Mouse (Mus musculus) forebrain, embryonic 14.5 days (tissue): ENCODE data around the gene Slc22a23. TPM values are rescaled to one million over a fixed set of nuclear protein-coding genes. Genes with fewer than 3 reads are reported as not detected.

Experiments
- ATAC-seq: fragments of 200-750 bp; cut with Nextera tagmentation; 2 replicates; pipeline ENCODE4 v1.8.0; 2017; ENCODE audit warnings: mild to moderate bottlenecking, moderate library complexity
- DNase-seq: peaks from one replicate; pipeline ENCODE4 v3.0.0-alpha.2; 2015; ENCODE audit warnings: low spot score
- H3K27ac ChIP-seq: fragments of 300-500 bp; sonication (generic); 2 replicates; pipeline ENCODE4 v1.5.1; 2014; ENCODE audit warnings: low read depth, mild to moderate bottlenecking, control low read depth, low read length, moderate library complexity
- H3K27me3 ChIP-seq: fragments of 300-500 bp; sonication (generic); replicated peaks from 2 replicates; pipeline ENCODE4 v1.6.1; 2014; ENCODE audit warnings: low read length, control low read depth, mixed read lengths; ENCODE audit not compliant: control insufficient read depth, insufficient read depth
- H3K36me3 ChIP-seq: fragments of 300-500 bp; sonication (generic); 2 replicates; pipeline ENCODE4 v1.6.1; 2014; ENCODE audit warnings: low read length, control low read depth; ENCODE audit not compliant: control insufficient read depth, insufficient read depth
- H3K4me1 ChIP-seq: fragments of 300-500 bp; sonication (generic); 2 replicates; pipeline ENCODE4 v1.6.1; 2014; ENCODE audit warnings: antibody characterized with exemption, low read length, control low read depth; ENCODE audit not compliant: control insufficient read depth, insufficient read depth
- H3K4me2 ChIP-seq: fragments of 300-500 bp; sonication (generic); 2 replicates; pipeline ENCODE4 v1.6.1; 2014; ENCODE audit warnings: mild to moderate bottlenecking, control low read depth, low read length
- H3K4me3 ChIP-seq: fragments of 300-500 bp; sonication (generic); 2 replicates; pipeline ENCODE4 v1.5.1; 2014; ENCODE audit warnings: low read depth, low read length, control low read depth
- H3K9ac ChIP-seq: fragments of 300-500 bp; sonication (generic); 2 replicates; pipeline ENCODE4 v1.6.1; 2014; ENCODE audit warnings: mild to moderate bottlenecking, low read length, control low read depth, moderate library complexity
- H3K9me3 ChIP-seq: fragments of 300-500 bp; sonication (generic); replicated peaks from 2 replicates; pipeline ENCODE4 v1.6.1; 2016; ENCODE audit warnings: low read length, control low read depth, mixed read lengths; ENCODE audit not compliant: control insufficient read depth
- WGBS: fragments of 180-500 bp; shearing (Covaris S2); extraction: QIAGEN DNeasy Blood & Tissue Kit; methylation state at CpG from one replicate; pipeline ENCODE4 v1.1.7; 2014; 5-methylcytosine and 5-hydroxymethylcytosine counted together
- polyA plus RNA-seq: library from polyadenylated mRNA; unstranded; fragments of >200 nt; fragmentation: Nextera tagmentation; extraction: Ambion mirVana; gene quantifications from 2 replicates; pipeline ENCODE4 v1.2.1, GENCODE M21; 2014

The Slc22a23 gene
- polyA plus RNA-seq, 1 experiment from 2014 or later, result 14.2 TPM

DNA sequence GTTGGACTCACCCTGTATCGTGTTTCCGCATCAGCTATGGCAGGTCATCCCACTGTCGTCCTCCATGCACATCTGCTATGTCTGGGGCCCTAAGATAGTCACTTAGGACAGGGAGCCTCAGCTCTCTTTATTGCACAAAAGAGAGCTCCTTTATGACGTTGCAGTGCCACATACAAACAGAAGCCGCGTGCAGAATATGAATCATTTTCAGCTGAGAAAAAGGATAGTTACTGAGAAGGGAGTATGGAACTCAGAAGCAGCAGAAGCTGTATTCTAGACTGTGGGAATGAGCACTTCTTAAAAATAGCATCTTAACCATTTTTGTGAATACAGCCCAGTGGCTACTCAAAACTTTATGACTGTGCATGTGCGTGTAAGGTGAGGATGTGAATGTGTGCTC is 87.8 kb downstream of the Slc22a23 start:
- Histone ChIP-seq H3K36me3 (peaks cover 3% of the 10 kb centered on the region; the same call in 1 of the 2 replicates), H3K27ac (no peak overlapping the region), H3K4me3 (no peak overlapping the region), H3K4me2 (no peak overlapping the region), H3K27me3 (no peaks in the 10 kb centered on the region), H3K9me3 (no peaks in the 10 kb centered on the region), H3K9ac (no peak overlapping the region), H3K4me1 (no peaks in the 10 kb centered on the region)
- no peak for ATAC-seq
- DNase-seq, result no peak
- WGBS, result 89% methylated on average over 7 of the region's 7 CpGs

DNA sequence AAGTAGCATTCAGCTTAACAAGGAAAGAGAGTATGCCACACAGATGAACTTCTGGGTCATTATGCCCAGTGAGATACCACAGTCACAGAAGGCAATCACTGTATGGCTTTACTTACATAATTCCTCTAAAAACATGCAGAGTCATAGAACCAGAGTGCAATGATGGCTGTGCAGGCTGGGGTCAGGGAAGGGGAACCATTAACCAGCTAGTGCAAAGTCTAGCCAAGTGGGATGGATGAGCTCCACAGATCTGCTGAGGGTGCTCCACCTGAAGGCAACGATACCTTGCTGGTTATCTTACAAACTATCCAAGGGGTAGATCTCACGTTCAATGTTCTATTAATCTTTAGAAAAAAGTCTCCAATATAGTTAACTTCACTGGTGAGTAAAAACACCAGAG is 88.3 kb downstream of the Slc22a23 start:
- no peak overlapping the region for H3K4me2 ChIP-seq
- H3K27me3 ChIP-seq, result no peaks in the 10 kb centered on the region
- 98% methylated on average over 2 of the region's 2 CpGs for WGBS
- H3K9me3 ChIP-seq, result no peaks in the 10 kb centered on the region
- no peak for DNase-seq
- peaks cover 3% of the 10 kb centered on the region; the same call in 1 of the 2 replicates for H3K36me3 ChIP-seq
- no peak for ATAC-seq
- no peaks in the 10 kb centered on the region for H3K4me1 ChIP-seq
- no peak overlapping the region for H3K9ac ChIP-seq
- no peak overlapping the region for H3K4me3 ChIP-seq
- no peak overlapping the region for H3K27ac ChIP-seq

DNA sequence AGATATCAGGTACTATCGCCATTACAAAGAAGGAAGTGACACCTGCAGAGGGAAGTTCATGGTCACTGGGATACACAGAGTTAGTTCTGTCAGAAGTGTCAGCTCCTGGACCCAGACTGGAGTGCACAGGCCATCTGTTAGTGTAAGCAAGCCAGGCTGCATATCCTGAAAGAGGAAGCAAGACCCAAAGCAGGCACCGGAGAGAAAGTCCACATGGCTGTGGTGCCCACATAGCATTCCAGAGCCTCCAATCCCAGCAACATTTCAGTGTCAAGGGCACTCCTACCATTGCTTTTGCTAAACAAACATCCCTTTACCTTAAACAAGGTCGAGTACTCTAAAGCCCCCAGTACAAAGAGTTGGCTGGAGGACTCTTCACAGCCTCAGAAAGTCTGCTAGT is 89.7 kb downstream of the Slc22a23 start:
- Histone ChIP-seq H3K4me1 (no peaks in the 10 kb centered on the region), H3K9me3 (no peaks in the 10 kb centered on the region), H3K27ac (no peak overlapping the region), H3K9ac (no peak overlapping the region), H3K4me3 (no peak overlapping the region), H3K27me3 (no peaks in the 10 kb centered on the region), H3K4me2 (no peak overlapping the region), H3K36me3 (peaks cover 3% of the 10 kb centered on the region; the same call in 1 of the 2 replicates)
- DNase-seq (no peak), ATAC-seq (no peak)
- WGBS, result 81% methylated on average over 3 of the region's 3 CpGs

DNA sequence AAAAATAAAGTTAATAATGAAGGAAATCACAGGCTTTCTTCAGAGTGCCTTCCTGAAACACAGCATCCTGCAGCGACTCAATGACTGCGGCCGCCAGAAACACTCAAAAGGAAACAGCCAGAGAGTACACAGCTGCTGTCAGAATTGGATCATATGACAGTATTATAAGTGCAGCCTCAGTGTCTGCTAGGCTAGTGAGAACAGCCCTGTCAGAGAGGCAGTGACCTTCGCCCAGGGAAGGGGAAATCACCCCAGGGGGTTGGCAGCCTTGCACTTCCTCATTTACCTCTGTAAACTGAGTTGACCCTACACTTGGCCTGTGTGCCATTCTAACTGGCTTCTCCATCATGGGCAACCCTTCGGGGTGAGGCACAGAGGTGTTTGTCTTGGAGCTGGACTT is 90.3 kb downstream of the Slc22a23 start:
- no peak overlapping the region for H3K4me2 ChIP-seq
- peaks cover 3% of the 10 kb centered on the region; the same call in 1 of the 2 replicates for H3K36me3 ChIP-seq
- H3K9me3 ChIP-seq, result no peaks in the 10 kb centered on the region
- no peak overlapping the region for H3K4me3 ChIP-seq
- WGBS, result 76% methylated on average over 5 of the region's 5 CpGs
- H3K27ac ChIP-seq, result no peak overlapping the region
- H3K9ac ChIP-seq, result no peak overlapping the region
- DNase-seq (no peak), ATAC-seq (no peak)
- no peaks in the 10 kb centered on the region; the same call in 1 of the 2 replicates for H3K4me1 ChIP-seq
- no peaks in the 10 kb centered on the region for H3K27me3 ChIP-seq

DNA sequence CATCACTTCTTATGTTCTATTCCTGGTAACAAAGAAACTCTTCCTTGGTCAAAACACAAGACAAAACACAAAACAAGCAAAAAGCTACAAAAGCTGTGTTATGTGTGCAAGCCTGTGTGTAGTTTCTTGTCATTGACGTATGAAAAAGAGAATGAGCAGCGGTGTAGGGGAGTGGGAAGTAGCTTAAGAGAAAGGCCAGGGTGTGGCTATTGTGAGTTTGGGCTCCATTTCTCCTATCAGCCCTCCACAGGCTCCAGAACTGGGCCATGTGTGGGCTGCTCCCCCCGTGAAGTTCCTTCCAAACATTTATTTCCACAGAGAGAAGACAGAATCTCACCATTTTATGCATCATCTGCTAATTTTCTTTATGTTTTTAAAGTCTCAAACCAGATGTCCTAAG is 91.2 kb downstream of the Slc22a23 start:
- Histone ChIP-seq H3K4me2 (no peak overlapping the region), H3K36me3 (peaks cover 3% of the 10 kb centered on the region; the same call in 1 of the 2 replicates), H3K9me3 (no peaks in the 10 kb centered on the region), H3K27me3 (no peaks in the 10 kb centered on the region), H3K9ac (no peak overlapping the region), H3K4me3 (no peak overlapping the region), H3K27ac (no peak overlapping the region), H3K4me1 (peaks cover 8% of the 10 kb centered on the region)
- WGBS, result 85% methylated on average over 3 of the region's 3 CpGs
- no peak for DNase-seq
- no peak for ATAC-seq

DNA sequence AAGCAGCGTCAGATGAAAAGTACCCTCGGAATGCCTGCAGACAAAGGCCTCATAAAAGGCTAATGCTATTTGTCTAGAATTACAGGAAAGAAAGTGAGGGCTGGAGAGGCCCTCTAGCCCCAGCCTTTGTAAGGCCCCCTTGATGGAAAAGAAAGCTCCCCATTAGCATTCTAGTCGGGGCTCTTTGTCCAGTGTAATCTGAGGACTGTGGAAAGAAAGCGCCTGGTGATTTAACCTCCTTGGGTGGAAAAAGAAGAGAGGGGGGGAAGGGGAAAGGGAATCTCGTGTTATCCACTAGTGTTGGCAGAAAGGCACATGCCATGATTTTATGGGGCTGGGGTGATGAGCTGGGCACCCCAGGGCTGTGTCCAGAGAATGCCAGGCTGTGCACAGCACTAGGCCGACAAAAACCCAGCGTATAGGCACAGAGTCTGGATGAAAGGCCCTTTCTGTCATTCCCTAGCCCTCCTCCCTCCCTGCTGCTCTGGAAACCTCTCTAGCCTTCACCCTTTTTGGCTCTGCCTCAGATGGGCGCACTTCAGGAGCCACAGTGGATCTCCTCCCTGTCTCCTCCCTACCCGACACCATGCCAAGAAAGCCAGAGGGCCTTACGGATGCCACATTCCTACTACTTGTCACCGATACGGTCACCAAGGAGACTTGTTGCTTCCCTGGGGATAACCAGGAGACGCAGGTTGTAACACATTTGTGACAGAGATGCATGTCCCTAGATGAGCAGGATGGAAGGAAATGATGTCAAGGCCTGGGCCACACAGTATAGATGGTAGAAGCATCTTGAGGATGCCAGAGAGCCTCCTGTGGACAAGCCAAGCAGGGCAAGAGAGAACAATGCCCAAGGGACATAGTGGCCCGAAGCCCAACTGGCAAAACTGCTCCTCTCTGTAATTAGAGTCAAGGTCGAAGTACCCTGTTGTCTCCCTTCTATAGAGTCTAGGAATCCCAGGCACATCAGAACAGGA is 95.8 kb downstream of the Slc22a23 start:
- peak; percentile 93 for DNase-seq
- Histone ChIP-seq H3K27me3 (no peaks in the 10 kb centered on the region), H3K4me2 (peak overlapping the region; percentile 18; the same call in 1 of the 2 replicates), H3K9ac (peak overlapping the region; percentile 35; the same call in 1 of the 2 replicates), H3K36me3 (no peaks in the 10 kb centered on the region), H3K4me1 (peaks cover 27% of the 10 kb centered on the region), H3K9me3 (no peaks in the 10 kb centered on the region), H3K4me3 (no peak overlapping the region), H3K27ac (peak overlapping the region; percentile 88)
- 6% methylated on average over 15 of the region's 15 CpGs for WGBS
- ATAC-seq, result peak; percentile 93

DNA sequence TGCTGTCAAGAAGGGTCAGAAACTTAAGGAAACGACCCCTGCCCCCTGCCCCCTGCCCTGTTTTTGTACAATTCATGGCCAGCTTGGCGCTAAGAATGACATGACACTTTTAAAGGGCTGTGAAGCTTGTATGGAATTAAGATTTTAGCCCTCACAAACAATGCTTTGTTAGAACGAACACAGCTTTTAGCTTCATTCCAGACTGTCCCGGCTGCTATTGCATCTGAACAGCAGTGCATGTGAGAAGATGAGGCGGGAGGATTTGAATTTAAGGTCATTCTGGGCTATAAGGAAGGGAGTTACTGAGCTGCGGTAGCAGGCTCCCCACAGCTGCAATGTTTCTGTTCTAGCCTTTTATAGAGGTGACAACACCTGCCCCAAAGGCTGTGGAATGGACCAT is 96.9 kb downstream of the Slc22a23 start:
- Histone ChIP-seq H3K9ac (no peak overlapping the region; the same call in 1 of the 2 replicates), H3K9me3 (no peaks in the 10 kb centered on the region), H3K4me1 (peaks cover 27% of the 10 kb centered on the region), H3K27ac (peak overlapping the region; percentile 88), H3K4me2 (peak overlapping the region; percentile 18; the same call in 1 of the 2 replicates), H3K27me3 (no peaks in the 10 kb centered on the region), H3K4me3 (no peak overlapping the region), H3K36me3 (no peaks in the 10 kb centered on the region)
- peak; percentile 14; the same call in 1 of the 2 replicates for ATAC-seq
- peak; percentile 39 for DNase-seq
- 4% methylated on average over 6 of the region's 6 CpGs for WGBS

DNA sequence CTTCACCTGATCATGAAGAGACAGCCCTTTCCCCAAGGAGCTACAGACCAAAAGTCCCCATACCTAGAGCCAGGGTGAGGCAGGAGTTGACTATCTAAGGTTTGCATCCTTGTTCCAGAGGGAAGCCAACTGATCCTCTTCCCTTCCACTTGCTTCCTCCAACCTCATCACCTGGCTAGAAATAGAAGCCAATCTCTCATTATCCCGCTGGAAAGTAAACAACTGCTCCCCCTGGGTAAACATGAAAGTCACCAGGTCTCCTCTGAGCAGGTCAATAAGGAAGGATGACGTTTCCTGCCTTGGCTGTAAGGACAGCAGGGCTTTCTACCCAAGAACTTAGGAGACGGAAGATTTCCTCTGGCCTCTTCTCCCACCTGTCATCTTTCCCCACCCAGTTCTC is 98.2 kb downstream of the Slc22a23 start:
- H3K4me2 ChIP-seq, result no peak overlapping the region
- no peak overlapping the region for H3K9ac ChIP-seq
- ATAC-seq (no peak), DNase-seq (no peak)
- no peak overlapping the region for H3K4me3 ChIP-seq
- no peaks in the 10 kb centered on the region for H3K9me3 ChIP-seq
- H3K4me1 ChIP-seq, result peaks cover 32% of the 10 kb centered on the region
- no peaks in the 10 kb centered on the region for H3K27me3 ChIP-seq
- no peak overlapping the region for H3K27ac ChIP-seq
- no peaks in the 10 kb centered on the region for H3K36me3 ChIP-seq
- WGBS, result 74% methylated on average over 3 of the region's 3 CpGs

DNA sequence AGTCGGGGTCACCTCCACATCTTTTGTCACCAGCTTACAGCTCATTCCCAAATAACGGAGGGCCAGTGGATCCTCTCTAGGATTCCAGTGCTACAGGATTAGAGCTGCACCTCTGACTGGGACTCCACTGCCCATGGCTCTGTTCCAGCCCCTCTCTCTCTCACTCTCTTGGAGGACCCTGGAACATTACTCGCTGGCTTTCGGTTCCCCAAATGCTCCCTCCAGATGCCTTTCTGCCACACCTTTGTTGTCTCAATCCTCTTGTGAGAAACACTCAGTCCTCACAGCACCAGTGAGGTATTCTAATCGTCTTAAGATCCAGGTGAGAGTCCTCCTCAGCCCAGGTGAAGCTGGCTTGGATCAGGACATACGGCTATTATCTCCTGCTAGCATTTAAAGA is 99.8 kb downstream of the Slc22a23 start:
- no peaks in the 10 kb centered on the region for H3K36me3 ChIP-seq
- DNase-seq (no peak), ATAC-seq (no peak)
- H3K9ac ChIP-seq, result no peak overlapping the region
- 53% methylated on average over 6 of the region's 6 CpGs for WGBS
- peaks cover 40% of the 10 kb centered on the region for H3K4me1 ChIP-seq
- no peak overlapping the region for H3K4me3 ChIP-seq
- H3K27me3 ChIP-seq, result no peaks in the 10 kb centered on the region
- H3K9me3 ChIP-seq, result no peaks in the 10 kb centered on the region
- H3K4me2 ChIP-seq, result no peak overlapping the region
- H3K27ac ChIP-seq, result no peak overlapping the region
